Mouse (Mus musculus): ENCODE measurements at regions not wholly inside any gene's neighbourhood (a gene's known extent, or its start where the extent isn't known, plus 50 kb on each side); places are given as distances from the start of the nearest gene placed in this dataset.

DNA sequence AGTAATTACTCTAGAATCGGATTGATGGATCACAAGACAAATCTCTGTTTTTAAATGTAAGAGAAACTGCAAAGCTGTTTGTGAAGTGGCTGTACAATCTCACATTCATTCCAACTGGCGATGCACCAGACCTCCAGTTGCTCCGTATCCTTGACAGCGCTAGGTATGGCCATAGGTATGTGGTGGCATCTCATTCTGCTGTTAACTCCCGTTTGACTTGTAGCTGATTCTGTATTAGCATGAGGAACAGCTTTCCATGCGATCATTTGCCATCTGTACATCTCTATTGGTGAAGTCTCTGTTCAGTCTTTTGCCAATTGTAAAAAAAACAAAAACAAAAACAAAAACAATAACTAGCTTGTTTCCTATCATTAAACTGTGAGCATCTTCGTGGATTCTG is 182.0 kb downstream of the Enc1 start:
- TF ChIP-seq CTCF (IDR thresholded peaks at IDR 0.05; ENCODE audit: low read depth), result no peak
- TF ChIP-seq EP300 (IDR thresholded peaks at IDR 0.05; ENCODE audit: low read depth), result no peak

All from liver, embryonic 14.5 days (tissue).